ENCODE assay signal across 19 mouse cellular contexts in genomic region chr8:69907106-69907505, GRCm38 (mm10). TPM values are rescaled to one million over a fixed set of nuclear protein-coding genes. Genes with fewer than 3 reads are reported as not detected.
"Had no signal": no experiment of that assay in that cellular context is flagged by ENCODE, and none has a peak within 500 bp of the region (broad histone marks: within the 10 kb centered on the region; RNA-seq: fewer than 3 reads in every experiment).

No protein-coding gene starts in this region.

- H3K27ac ChIP-seq: midbrain, embryonic 10.5 days; midbrain, embryonic 12.5 days; neural tube, embryonic 13.5 days; neural tube, embryonic 15.5 days; stomach, embryonic 15.5 days; stomach, postnatal 0 days had no signal

- H3K9ac ChIP-seq: lung, embryonic 14.5 days; midbrain, embryonic 12.5 days; neural tube, embryonic 13.5 days; neural tube, embryonic 15.5 days; stomach, embryonic 15.5 days had no signal

- ATAC-seq: midbrain, embryonic 16.5 days had no signal

- H3K4me2 ChIP-seq: lung, embryonic 14.5 days; midbrain, embryonic 12.5 days; neural tube, embryonic 13.5 days; neural tube, embryonic 15.5 days; stomach, embryonic 15.5 days had no signal

- H3K9me3 ChIP-seq: midbrain, embryonic 10.5 days; midbrain, embryonic 12.5 days; neural tube, embryonic 13.5 days; neural tube, embryonic 15.5 days; stomach, embryonic 15.5 days had no signal

- DNase-seq: lung, adult 18-20 months; lung, embryonic 14.5 days; lung, postnatal 10 days; lung, postnatal 4 days; midbrain, embryonic 14.5 days; right cerebral cortex, postnatal 14 days; spleen, adult 18-20 months; thymus, adult 2 months; thymus, postnatal 25 days; thymus, postnatal 4 days had no signal

- H3K4me3 ChIP-seq: midbrain, embryonic 10.5 days; midbrain, embryonic 12.5 days; myocyte; neural tube, embryonic 13.5 days; neural tube, embryonic 15.5 days; stomach, embryonic 15.5 days had no signal

- H3K27me3 ChIP-seq: midbrain, embryonic 12.5 days; neural tube, embryonic 13.5 days; neural tube, embryonic 15.5 days; stomach, embryonic 15.5 days had no signal

RNA-seq across cellular contexts. Expression of gene Cilp2, which starts 19.6 kb away (rescaled TPM):
- polyA plus RNA-seq: liver, embryonic 16.5 days had no signal
